Mouse (Mus musculus): ENCODE measurements around the gene Prg3.

The Prg3 gene

DNA sequence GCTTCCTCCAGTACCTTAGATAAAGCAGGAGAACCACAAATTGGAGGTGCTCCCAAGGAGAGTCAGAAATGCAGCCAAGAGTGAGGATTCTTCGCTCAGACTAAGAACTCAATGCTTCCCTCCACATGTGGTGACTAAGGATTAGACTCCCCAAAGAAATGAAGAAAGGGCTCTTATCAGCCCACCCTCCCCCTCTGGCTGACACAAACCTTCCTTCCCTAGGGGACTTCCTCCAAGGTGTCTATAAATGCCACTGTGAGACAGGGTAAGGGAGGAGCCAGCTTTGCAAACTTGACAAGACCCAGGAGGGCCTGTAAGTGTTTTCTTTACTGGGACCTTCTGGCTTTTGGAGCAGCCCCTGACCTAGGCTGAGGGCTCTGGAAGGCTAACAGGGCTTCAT lies 7.8 kb upstream of the Prg3 start, which contains the start of gene Prg2:
Gene Prg2 (plus strand): TSS at position 274 of the 400 bp plus-strand sequence.
- no peak for DNase-seq (ENCODE audit: low read depth, low spot score)

DNA sequence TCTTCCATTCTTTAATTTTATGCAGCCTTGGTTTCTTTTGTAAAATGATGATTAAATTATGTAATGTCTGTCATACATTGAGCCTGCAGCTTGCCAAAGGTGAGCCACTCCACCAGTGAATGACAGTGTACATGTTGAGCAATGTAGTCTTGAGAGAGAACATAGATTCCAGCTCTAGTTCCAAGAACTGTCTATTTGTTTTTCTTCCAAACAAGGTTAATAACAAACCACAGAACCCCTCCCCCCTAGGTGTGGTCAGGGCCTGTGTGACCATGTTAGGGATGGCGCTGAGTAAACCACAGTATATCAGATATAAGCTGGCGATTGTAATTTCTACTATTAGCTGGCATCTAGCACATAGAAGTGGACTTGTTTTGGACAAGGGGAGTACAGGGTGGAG lies 8.4 kb downstream of the Prg3 start:
- no peak for DNase-seq (ENCODE audit: low read depth, low spot score)

DNA sequence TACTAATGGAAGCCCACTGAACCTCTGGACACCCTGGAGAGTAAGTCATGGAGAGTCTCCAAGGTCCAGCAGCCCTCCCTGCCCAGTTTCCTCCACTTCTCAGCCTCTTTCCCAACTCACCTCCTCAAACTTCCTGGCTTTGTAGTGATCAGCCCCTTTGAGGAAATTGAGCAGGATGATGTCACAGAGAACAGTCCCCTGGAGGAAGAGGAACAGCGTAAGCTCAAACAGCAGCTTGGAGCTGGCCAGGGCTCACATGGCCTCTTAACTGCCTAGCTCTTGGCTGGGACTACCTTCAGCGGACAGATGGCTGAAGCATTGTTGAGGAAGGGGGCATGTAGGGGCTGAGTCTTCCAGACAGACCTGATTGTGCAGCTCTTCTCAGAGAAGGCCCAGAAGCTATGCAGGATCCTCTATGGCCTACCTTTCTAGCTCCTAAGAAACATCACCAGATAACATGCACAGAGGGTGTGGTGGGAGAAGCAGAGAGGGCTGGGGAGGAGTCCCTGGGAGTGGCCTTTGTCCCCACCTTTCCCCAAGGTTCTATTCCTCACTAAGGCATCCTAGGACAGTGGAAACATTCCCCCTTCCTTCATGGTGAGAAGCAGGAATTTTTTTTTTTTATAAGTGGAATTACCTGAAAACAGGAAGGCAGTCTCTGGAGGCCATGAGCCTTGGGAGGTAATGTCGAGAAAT lies 11.6 kb downstream of the Prg3 start:
- DNase-seq (ENCODE audit: low read depth, low spot score): no peak

DNA sequence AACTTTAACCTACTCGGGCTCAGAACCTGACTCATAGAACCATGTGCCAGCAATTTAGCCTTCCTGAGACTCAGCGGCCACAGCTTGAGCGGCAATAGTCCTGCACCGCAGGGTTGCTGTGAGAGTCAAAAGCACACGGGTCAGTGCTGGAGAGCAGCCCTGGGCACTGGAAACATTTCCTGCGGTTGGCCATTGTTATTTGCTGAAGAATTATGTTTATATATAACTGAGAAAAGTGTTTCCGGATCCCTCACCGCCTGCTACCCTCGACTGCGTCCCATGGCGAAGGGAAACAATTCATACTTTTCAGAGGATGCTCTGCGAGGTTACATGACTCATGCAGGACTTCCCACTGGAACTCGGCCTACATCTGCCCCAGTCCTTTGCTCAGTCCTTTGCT lies 13.5 kb downstream of the Prg3 start:
- no peak for DNase-seq (ENCODE audit: low read depth, low spot score)

DNA sequence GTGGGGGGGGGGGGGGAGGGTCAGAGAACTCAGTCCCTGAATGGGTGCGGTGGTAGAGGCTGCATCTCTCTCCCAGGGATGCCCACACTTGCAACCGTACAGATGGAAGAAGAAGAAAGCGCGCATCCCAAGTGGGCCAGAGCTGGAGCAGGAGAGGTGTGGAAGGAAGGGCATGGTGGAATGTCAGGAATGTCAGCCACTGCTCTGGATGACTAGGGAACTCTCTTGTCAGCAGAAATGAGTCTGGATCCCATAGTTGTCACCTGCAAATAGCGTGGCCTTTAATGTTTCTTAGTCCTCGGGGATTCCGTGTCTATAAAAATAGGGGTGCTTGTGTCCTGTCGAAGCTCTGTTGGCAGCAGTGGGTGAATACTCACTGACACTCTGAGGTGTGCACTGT lies 14.6 kb downstream of the Prg3 start:
- DNase-seq (ENCODE audit: low read depth, low spot score): no peak

DNA sequence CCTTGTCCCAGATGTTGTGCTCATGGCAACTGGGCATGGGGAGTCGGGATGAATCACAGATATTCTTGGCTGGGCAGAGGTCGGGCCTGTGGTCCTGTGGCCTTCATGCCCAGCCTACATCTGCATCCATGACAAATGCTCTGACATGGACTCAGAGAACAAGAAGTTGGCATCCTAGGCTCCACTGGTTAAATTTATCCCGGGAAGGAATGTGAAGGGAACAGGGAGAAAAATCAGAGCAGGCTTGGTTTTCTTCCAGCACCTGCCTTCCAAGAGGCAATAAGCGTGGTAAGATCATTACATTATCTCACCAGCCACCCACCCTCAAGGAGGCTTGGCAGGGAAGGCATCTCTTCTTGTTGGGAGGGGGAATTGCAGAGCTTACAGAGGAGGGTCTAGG lies 16.3 kb downstream of the Prg3 start:
- DNase-seq (ENCODE audit: low read depth, low spot score): peak; percentile 69

DNA sequence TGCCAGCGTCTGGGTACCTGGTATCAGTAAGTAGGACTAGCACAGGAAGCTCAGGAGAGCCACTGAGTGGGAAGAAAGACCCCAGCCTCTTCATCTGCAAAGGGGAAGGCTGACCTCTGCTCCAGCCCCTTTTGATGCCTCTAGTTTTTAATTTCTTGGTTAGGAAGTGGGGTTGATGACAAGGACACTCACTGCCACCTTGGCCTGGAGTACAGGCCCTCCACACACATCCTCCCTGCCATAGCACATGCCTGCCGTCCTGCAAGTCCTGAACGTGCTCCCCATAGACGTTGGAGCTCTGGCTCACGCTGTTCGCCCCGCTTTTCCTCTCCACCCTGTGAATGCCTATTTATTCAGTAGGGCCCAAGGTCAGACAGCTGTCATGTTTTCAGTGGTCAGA lies 18.6 kb downstream of the Prg3 start:
- DNase-seq (ENCODE audit: low read depth, low spot score): no peak

DNA sequence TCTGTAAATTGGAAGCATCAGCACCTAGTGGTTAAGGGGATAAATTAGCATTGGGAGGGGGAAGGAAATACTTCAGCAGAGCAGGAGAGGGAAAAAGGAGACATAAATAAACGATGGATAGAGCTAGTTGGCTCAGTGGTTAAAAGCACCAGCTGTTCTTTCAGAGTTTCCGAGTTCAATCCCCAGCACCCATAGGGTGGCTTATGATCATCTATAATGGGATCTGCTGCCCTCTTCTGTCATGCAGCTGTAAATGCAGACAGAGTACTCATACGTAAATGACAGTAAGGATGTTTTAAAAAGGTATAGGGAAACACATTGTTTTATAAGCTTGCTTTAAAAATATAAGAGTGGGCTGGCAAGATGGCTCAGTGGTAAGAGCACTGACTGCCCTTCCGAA lies 19.7 kb downstream of the Prg3 start:
- no peak for DNase-seq (ENCODE audit: low read depth, low spot score)

DNA sequence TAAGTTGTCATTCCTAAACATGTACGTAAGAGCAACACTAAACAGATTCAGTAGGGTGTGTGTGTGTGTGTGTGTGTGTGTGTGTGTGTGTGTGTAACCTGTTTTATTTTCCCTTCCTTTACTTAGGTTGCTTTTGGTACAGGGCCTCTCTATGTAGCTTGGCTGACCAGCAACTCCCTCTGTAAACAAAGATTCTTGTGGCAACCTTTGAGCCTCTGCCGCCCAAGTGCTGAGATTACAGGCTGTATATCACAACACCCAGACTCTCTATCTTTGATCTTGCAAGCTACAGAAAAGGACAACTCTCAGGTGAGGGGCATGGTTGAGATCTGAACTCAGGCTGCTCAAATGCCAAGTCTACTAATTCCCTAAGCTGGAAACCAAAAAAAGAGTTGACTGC lies 21.2 kb downstream of the Prg3 start:
- no peak for DNase-seq (ENCODE audit: low read depth, low spot score)

DNA sequence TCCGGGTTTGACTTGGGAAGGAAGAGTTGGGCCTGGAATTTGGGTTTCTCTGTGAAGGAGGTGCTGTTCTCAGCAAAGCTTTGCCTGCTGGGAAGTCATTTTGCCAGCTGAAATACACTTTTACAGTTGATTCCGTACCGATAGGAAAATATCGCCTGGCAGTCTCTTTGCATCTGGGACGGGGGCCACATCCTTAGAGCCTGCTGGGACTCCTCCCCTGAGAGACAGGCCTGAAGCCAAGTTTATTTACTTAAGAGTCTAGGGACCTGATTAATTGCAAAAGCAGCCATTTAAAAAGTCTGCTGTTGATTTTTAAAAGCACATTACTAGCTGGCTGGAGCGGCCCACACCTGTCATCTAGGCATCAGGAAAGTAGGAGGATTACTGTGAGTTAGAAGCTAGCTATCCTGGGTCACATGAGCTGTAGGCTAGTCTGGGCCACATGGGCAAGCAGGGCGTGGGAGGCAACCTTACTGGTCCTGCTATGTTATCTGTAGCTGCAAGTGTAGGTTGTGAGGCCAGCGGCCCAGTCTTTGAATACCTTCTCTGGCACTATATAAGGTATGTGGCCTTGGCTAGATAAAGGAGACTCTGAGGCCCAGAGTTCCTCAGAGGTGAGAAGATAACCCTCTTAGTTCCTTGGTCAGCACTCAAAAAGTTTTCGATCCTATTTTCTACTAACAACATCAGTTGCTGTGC lies 24.0 kb downstream of the Prg3 start:
- no peak for DNase-seq (ENCODE audit: low read depth, low spot score)

DNA sequence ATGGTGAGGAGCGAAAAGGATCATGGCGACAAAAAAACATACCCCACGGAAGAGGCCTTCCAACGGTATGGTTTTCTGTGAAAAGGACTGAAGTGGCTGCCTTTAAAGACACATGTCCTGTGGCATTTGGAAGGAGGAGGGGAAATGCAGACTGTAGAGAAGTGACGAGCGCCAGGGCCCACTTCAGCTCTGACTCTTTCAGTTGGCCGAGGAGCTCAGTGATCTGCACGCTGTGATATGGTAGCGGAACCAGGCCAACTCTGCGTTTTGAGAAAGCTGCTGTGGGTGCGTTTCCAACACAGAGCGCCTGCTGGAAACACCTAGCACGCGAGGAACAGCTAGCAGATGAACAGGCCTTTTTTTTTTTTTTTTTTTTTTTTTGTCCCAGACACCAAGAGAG lies 24.7 kb downstream of the Prg3 start:
- no peak for DNase-seq (ENCODE audit: low read depth, low spot score)

DNA sequence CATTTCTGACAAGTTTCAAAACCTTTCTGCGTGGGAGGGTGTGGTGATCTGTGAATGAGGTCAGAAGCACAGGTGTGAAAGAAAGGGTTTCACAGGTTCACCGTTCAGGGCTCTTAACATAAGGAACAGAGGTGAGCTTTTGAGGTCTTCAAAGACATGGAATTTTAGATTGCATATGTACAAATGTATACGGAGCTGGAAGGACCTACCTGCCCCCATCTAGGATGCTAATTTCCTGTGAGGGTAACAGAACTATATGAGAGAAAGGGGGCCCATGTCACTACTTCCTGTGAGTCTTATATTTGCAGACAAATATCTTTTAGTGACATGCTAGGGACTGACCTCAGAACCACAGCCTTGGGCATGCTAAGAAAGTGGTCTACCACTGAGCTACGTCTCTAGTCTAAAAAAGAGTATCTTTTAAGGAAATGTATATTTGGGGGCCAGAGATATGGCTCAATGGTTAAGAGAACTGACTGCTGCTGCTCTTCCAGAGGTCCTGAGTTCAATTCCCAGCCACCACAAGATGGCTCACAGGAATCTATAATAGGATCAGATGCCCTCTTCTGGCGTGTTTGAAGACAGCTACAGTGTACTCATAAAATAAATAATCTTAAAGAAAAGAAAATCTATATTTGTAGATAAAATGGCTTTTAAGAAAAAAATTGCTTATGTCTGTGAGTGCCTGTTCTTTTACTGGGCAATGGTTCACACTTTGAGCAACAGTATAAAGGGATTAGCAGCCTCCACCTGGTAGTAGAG lies 26.0 kb downstream of the Prg3 start:
- DNase-seq (ENCODE audit: low read depth, low spot score): no peak

DNA sequence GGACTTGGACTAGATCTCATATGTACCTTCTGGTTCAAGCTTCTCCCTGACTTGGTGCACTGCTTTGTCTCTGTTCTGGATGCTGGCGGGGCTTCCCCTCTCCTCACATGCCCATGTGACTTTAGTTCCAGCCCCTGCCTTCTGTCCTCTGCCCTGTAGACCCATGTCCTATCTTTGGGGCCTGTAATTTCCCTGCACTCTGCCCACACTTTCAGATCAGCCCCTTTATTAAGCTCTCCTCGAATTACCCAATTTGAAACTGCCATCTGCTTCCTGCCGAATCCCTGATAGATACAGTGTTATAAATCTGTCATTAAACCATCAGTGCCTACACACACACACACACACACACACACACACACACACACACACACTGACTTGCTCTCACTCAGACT lies 26.6 kb downstream of the Prg3 start:
- DNase-seq (ENCODE audit: low read depth, low spot score): no peak

DNA sequence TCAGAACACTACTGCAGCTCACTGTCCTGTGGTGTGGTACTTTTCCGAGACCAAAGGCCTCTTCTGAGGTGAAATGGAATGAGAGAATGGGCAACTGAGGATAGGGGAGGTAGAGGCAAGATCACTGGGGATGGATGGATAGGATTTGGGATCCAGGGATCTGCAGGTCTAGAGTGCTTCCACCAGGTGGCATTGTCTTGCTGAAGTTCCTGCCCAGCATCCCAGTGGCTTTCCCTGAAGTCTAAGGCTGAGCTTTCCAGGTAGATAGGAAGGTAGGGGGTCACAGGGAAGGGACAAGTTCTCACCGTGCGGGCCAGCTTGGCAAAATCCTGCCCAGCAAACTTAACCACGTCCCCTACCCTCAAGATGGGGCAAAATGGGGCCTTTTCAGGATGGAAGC lies 34.0 kb downstream of the Prg3 start:
- peak; percentile 13 for DNase-seq (ENCODE audit: low read depth, low spot score)

DNA sequence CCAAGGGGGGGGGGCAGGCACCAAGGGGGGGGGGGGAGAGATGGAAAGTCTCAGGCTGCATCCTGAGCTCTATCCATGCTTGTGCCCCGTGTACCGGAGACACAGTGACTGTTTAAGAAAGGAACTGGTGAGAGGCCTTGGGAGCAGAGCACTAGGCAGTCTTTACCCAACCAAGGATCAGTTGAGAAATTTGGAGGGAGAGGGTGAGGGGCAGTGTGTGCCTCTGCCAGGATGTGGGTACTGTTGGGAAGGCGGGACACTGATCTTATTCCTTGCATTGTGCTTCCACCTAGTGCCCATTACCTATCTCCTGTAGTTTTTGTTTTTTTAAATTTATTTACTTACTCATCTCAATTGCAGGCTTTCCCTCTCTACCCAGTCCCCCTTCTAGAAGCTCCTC lies 38.2 kb downstream of the Prg3 start:
- DNase-seq (ENCODE audit: low read depth, low spot score): no peak

DNA sequence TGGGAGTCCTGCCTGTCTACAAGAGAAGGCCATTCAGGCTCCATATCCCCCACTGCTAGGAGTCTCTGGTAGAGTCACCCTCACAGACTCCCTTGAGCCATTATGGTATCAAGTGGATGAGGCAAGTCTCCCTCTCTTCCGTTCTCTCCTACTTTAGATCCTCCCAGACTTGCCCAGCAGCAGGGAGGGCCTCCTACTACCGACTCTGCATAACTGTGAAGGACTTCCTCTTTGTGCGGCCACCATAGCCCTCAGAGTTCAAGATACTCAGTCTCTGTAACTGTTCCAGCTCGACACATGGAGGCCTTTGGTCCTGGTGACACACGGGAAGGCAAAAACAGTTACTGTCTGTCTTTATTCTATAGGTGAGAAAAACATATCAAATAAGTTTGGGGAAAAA lies 39.3 kb downstream of the Prg3 start:
- no peak for DNase-seq (ENCODE audit: low read depth, low spot score)

DNA sequence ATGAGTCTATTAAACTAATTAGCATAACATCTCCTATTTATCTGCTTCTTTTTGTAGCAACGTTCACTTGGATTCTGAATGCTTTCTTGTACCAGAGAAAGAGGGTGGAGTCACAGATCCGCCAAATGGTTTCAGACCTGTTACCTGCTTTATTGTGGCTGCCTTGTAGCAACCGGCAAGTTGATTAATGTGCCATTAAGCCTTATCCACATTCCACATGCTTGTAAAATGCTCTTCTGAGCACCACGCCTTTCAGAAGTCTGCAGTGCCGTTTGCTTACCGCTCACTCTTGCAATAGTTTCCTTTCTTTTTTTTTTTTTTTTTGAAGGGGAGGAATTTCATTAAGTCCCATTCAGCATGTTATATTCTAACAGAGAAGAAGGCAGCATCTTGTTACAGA lies 41.9 kb downstream of the Prg3 start:
- no peak for DNase-seq (ENCODE audit: low read depth, low spot score)

DNA sequence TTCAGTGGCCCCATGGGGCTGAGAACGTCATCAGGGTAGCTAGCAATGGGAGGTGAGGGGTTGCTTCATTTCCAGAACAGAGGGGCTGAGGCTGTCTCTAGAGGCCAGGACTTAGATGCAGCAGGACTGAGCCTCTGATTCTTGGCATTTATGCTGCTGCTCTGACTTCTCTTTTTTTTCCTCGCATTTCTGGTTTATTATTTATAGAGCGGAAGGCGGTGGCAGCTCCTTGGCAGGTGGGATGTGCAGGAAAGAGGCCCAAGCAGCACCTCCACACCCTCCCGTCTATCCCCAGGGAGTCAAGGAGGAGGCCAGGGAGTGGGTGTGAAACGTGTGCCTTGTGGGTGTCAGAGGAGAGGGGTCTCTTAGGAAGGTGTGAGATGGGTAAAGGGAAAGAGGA lies 43.0 kb downstream of the Prg3 start:
- DNase-seq (ENCODE audit: low read depth, low spot score): no peak

DNA sequence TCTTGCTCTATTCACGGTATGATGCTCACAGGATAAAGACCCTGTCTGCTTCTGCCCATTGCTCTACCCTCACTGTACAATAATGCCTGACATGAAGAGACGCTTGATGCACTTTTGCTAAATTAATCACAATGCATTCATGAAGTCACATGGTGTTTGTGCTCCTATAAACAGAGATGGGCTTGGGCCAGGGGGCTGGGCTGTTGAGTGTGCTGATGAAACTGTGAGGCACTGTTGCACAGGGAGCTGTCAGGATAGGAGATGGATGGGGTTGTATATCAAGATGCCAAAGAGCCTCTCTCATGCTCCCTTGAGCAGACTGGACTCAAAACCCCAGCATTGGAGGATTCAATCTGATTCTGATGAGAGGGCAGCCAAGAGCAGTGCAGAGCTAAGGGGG lies 45.1 kb downstream of the Prg3 start:
- no peak for DNase-seq (ENCODE audit: low read depth, low spot score)

DNA sequence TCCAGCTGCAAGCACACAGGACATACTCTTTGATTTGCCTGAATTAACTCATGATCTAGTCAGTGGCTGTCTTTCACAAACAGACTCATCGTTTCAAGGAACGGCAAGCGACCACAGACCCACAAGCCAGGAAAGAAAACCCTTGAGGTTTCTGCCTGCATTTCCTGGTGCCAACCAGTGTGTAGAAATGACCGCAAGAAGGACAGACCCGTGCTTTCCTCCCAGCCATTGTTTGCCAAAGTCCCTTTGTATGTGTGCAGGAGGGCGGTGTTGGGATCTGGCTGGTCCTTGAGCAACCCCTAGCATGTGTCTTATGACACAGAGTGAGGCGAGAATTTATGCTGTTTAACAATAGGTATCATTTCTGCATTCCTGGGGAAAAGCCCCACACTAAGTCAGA lies 46.2 kb downstream of the Prg3 start:
- DNase-seq (ENCODE audit: low read depth, low spot score): no peak

DNA sequence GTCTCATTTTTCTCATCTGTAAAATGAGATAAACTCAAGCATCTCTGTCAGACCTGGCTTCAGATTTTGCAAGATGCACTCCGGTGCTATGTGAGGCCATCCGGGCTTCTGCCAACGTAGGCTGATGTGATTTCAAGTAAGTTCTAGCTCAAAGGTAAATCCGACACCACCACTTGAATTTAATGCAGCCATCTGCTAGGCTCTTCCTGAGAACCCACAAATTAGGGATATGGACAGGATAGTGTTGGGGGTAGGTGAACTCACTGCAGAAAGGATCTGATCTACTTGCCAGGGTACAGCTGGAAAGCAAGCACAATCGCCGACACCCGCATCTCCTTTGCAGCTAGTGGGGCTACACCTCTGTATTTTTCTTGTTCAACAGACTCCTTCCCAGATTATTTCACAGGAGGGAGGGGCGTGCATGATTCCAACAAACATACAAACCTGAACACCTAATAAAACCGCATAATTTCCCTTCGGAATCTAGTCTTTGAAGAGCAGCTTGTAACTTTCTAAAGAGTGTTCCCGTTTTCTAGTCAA lies 48.6 kb downstream of the Prg3 start:
- DNase-seq (ENCODE audit: low read depth, low spot score): no peak
